Mouse (Mus musculus) B cell, adult 2 months (primary cell): ENCODE results near the gene Tgm5.
"Not testable (repeated sequence)": the region's sequence is repeated elsewhere in the genome, so short reads cannot be mapped to it uniquely, and the experiment has no call there.

Source experiments
- DNase-seq, 2 experiments: peaks; one replicate each; pipeline ENCODE4 v3.0.0; 2022

Tgm5 gene

DNA sequence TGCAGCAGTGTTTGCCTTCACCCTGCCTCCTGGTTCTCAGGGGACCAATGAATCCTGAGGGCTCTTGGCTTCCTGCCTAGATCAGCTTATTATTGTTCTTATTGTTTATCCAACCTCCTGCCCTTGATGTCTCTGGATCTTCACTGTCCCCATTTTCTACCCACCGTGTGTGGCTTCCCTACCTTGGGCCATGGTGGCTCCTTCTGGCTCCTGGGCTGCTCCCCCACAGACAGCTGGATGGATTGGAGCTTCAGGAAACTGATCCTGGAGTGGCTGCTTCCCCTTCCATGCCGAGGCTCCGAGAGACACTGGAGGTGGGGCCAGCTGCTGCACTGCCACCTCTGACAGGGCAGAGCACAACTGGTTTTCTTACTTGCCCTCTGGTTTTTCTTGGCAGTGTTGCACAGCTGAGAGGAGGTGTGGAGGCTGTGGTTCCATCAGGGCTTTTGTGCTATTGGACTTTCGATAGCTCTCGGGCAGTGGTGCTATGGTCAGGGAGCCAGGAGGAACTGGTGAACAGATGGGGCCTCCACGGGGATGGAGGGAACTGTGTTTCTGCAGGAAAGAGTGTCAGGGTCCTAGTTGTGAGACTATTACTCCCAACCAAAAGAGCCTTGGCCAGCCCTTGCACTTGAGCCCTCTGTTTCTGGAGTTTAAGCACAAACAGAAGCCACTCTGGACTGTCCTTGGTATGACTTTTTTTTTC, at the start of gene Tgm5:
Gene Tgm5 (minus strand): TSS at position 362 of the 706 bp plus-strand sequence.
- no peak for DNase-seq

DNA sequence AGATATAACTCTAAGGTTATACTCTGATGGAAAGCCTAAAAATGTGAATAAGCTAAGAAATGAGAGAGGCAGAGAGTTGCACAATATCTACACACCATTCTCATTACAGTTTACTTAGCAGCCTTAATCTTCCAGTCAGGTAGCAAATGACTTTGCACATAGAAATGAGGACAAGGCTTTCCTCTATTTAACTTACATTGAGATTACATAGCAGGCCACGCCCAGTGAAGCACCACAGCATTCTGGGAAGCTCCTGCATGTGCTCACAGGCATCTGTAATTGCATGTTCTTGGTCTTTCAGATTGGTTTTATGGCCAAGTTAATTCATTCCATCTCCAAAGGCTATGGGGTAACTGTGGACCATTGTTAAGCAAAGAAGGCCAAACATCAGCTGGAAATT, 47.2 kb upstream of the Tgm5 start:
- DNase-seq, result no peak

- no peak for DNase-seq
These were observed 43.4 kb upstream of the Tgm5 start for GRCm38 (mm10) chr2:121128865-121129620.

DNA sequence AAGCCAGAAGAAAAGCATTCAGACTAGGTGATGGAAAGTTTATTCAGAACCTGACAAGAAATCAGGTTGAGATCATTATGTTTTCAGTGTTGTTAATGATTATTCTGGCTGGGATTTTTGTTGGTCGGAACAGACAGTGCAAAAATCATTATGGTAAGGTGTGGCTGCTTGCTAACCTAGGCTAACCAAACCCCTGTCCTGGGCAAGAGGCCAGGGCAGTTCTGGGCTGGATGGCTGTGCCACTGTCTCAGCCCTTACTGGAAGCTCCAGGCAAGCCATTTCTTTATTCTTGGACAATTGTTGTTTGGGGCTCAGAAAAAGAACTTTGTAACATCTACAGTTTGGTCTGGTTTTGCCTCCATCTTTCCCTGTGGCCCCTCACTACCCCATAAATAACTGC, 41.9 kb upstream of the Tgm5 start:
- no peak for DNase-seq

- not testable (repeated sequence) for DNase-seq
These were observed 40.7 kb upstream of the Tgm5 start for GRCm38 (mm10) chr2:121126302-121126701.

- DNase-seq, result no peak
These were observed 33.6 kb upstream of the Tgm5 start for GRCm38 (mm10) chr2:121119260-121119659.

DNA sequence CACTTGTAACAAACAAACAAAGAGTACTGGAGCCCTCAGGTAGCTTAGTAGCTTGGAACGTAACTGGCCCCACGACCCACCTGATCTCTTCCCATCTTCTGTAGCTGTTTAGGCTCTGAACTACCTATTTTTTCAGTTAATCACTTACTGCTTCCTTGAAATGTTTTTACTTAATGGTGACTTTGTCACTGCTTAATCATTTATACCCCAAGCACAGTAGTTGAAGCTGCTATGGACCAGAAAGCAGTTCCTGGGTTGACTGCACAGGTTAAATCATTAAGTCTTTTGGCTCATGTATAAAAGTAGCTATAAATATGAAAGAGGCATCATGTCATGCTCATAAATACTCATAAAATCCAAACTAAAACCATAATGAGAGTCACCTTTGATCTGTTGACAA, 29.8 kb upstream of the Tgm5 start:
- no peak for DNase-seq

- DNase-seq, result no peak
These were observed 24.1 kb upstream of the Tgm5 start, which contains the start of gene Tgm7 for GRCm38 (mm10) chr2:121109695-121110094. Tgm7 (minus strand) TSS chr2:121109795.

DNA sequence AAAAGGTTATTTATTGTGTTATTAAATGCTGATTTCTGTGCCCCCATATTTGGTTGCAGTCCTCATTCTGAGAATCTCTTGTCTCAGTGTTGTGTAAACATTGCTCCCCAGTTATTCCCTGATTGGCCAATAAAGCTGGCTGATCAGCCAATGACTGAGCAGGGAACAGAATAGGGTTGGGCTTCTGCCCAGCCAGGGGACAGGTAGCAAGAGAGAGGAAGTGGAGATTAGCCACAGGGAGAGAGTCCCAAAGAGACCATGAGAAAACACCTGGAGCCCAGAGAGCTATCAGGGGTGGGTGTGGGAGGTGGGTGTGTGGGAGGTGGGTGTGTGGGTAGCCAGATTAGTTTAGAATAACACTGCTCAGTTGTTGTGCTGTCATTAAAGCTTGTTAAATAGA, 20.3 kb upstream of the Tgm5 start:
- DNase-seq, result no peak

DNA sequence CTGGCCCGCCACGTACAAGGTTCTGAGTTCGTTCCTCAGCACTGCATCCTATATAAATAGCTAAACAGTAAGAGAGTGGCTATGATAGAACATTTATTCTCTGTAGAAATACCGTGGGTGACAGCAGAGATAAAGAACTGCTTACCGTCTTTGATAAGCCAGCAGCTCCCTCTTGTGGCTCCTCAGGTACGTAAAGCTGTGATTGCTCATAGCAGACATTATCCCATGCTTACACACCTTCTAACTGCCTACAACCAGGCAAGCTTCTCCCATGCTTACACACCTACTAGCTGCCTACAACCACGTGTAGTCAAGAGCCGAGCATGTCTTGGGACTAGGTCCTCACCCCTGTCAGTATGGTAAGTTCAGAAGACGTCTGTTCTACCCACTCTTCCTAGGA, 16.4 kb upstream of the Tgm5 start:
- peak; percentile 50 to 51 for DNase-seq

- DNase-seq, result no peak
These were observed 4.1 kb upstream of the Tgm5 start for GRCm38 (mm10) chr2:121089751-121090150.

DNA sequence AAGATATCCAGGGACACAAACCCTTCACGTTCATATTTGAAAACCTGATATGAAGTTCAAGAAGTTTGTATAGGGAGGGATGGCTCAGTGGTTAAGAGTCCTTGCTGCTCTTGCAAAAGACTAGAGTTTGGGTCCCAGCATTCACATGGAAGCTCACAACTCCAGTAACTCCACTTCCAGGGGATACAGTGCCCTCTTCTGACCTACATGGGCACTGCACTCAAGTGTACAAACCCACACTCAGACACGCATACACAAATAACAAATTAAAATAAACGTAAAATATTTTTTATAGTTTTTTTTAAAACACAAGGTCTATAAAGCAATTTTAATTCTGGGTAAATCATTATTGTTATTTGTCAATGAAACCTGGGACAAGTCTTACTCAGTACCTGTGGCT, 2.9 kb upstream of the Tgm5 start:
- DNase-seq, result no peak

- DNase-seq, result no peak
These were observed 3.0 kb downstream of the Tgm5 start for GRCm38 (mm10) chr2:121082626-121083025.

DNA sequence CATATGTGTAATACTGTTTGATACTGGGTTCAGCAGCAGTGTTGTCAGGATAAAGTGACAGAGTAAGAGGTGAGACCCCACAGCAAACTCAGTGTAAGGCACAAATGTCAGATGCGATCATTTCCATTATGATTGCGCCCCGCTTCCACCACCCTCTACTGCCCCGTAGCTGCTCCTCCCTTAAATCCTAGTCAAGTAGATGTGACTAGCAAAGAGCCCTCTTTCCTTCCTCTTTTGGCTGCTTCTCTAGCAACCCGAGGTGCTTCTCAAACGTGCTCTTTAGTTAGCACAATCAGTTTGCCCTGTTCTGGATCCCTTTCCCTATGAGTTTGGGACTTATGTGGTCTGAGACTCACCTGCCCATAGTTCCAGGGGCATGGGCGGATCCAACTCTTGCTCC, 10.9 kb downstream of the Tgm5 start:
- no peak for DNase-seq

- DNase-seq, result no peak
These were observed 13.8 kb downstream of the Tgm5 start for GRCm38 (mm10) chr2:121071871-121072270.

DNA sequence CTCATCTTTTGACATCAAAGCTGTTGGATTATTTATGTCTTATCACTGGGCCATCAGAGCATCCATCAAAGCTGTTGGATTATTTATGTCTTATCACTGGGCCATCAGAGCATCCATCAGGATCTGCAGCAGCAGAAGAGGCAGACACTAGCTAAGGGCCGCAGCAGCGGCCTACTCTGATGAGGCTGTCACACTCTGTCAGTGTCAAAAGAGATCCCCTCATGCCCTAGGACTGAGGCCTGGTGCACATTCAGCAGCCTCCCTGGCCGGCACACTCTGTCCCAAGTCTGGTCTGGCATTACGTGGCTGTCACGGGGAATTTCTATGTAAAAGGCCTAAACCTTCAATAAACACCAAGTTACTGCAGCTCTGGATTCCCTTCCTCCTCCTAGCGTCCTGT, 16.1 kb downstream of the Tgm5 start:
- no peak for DNase-seq

DNA sequence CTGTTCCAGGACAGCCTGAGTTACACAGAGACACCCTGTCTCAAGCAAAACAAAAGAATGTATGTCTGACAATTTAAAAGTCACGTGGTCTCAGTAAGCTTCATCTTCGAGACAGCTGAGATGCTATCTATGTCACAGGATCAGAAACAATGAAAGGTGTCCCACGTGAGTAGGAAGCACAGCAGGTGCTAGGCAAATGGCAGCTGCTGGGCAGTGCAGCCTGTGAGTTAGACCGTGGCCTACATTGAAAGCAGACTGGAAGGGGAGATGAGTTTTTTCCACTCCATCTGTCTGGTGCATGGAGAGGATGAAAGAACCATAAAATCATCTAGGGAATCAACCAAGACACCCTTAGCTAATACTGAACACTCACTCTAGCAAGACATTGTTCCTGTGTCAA, 18.5 kb downstream of the Tgm5 start:
- no peak for DNase-seq

- DNase-seq, result no peak
These were observed 24.3 kb downstream of the Tgm5 start for GRCm38 (mm10) chr2:121061315-121061714.

GRCm38 (mm10) chr2:121057997-121058396, 27.6 kb downstream of the Tgm5 start:
- no peak for DNase-seq

- no peak for DNase-seq
These were observed 29.7 kb downstream of the Tgm5 start for GRCm38 (mm10) chr2:121055915-121056314.

GRCm38 (mm10) chr2:121054060-121054459, 31.6 kb downstream of the Tgm5 start:
- no peak for DNase-seq

DNA sequence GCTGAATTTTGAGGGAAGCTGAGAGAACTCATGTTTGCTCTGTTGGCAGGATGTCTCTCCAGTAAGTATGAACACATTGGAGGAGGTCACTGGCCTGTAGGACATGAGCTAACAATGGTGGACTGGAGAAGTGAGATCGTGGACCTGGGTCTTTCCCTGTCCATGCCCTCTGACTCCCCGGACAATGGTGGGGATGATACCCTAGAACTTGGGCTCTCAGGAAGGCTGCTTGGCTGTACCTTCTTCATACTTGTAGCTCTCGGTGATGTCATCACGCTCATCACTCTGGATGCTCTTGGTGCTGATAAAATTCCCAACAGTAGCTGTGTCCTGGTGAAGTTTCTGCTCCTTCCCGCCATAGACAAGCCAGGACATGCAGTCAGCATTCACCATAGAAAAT, 33.5 kb downstream of the Tgm5 start:
- DNase-seq, result no peak

GRCm38 (mm10) chr2:121045653-121046052, 40.0 kb downstream of the Tgm5 start:
- DNase-seq, result no peak

- peak; percentile 3 to 10 for DNase-seq
These were observed 44.5 kb downstream of the Tgm5 start for GRCm38 (mm10) chr2:121041098-121041497.

- no peak for DNase-seq
These were observed 46.3 kb downstream of the Tgm5 start for GRCm38 (mm10) chr2:121039382-121039781.
